Mouse (Mus musculus) heart, adult 18-20 months (tissue): ENCODE results near the gene 4930558K02Rik. TPM values are rescaled to one million over a fixed set of nuclear protein-coding genes. Genes with fewer than 3 reads are reported as not detected.

ENCODE experiments used
- DNase-seq, 2 experiments: peaks; one replicate each; pipeline ENCODE4 v3.0.0; 2021 to 2022; ENCODE audit warnings: mixed read lengths in 1 of 2
- total RNA-seq, 2 experiments: library from RNA; stranded (reverse); gene quantifications; 2 replicates each; pipeline ENCODE4 v1.2.3; 2021

4930558K02Rik gene
- total RNA-seq, 2 experiments from 2014 or later: not detected

GRCm38 (mm10) chr1:161951009-161951779, 28.2 kb downstream of the 4930558K02Rik start:
- no peak for DNase-seq

- no peak for DNase-seq
These were observed 37.4 kb downstream of the 4930558K02Rik start for GRCm38 (mm10) chr1:161942082-161942481.

- no peak for DNase-seq
These were observed 47.1 kb downstream of the 4930558K02Rik start for GRCm38 (mm10) chr1:161932286-161932685.

GRCm38 (mm10) chr1:161931817-161932216, 47.6 kb downstream of the 4930558K02Rik start:
- DNase-seq: no peak

GRCm38 (mm10) chr1:161931313-161931712, 48.1 kb downstream of the 4930558K02Rik start:
- no peak for DNase-seq

- DNase-seq: no peak
These were observed 51.5 kb downstream of the 4930558K02Rik start for GRCm38 (mm10) chr1:161927976-161928375.

- DNase-seq: peak; percentile 24 to 37
These were observed 54.1 kb downstream of the 4930558K02Rik start for GRCm38 (mm10) chr1:161925281-161925805.

GRCm38 (mm10) chr1:161924321-161924720, 55.1 kb downstream of the 4930558K02Rik start:
- no peak for DNase-seq

GRCm38 (mm10) chr1:161921928-161922327, 57.5 kb downstream of the 4930558K02Rik start:
- DNase-seq: no peak

GRCm38 (mm10) chr1:161920475-161921454, 58.7 kb downstream of the 4930558K02Rik start:
- no peak for DNase-seq

GRCm38 (mm10) chr1:161919594-161919993, 59.8 kb downstream of the 4930558K02Rik start:
- DNase-seq: no peak

GRCm38 (mm10) chr1:161918682-161919372, 60.6 kb downstream of the 4930558K02Rik start:
- DNase-seq: no peak

- DNase-seq: no peak
These were observed 61.4 kb downstream of the 4930558K02Rik start for GRCm38 (mm10) chr1:161917940-161918484.

GRCm38 (mm10) chr1:161916036-161916435, 63.4 kb downstream of the 4930558K02Rik start:
- no peak for DNase-seq

- DNase-seq: no peak
These were observed 65.8 kb downstream of the 4930558K02Rik start for GRCm38 (mm10) chr1:161913648-161913984.

- DNase-seq: no peak
These were observed 66.3 kb downstream of the 4930558K02Rik start for GRCm38 (mm10) chr1:161912940-161913647.

- no peak for DNase-seq
These were observed 70.4 kb downstream of the 4930558K02Rik start for GRCm38 (mm10) chr1:161909074-161909473.

- DNase-seq: no peak
These were observed 71.5 kb downstream of the 4930558K02Rik start for GRCm38 (mm10) chr1:161907795-161908457.

GRCm38 (mm10) chr1:161907111-161907510, 72.3 kb downstream of the 4930558K02Rik start:
- DNase-seq: no peak

- no peak for DNase-seq
These were observed 76.6 kb downstream of the 4930558K02Rik start for GRCm38 (mm10) chr1:161902692-161903452.
